Mouse (Mus musculus) embryonic stem cell, embryonic (primary cell): ENCODE data around the gene Oosp1.

Source experiments
- CTCF ChIA-PET, 4 experiments: fragments of 300-600 bp in 2 of 4; fragments of 350-600 bp in 2 of 4; sonication (Branson Sonifier 250); formaldehyde crosslinking; loops; one replicate each; lab custom pipeline; 2022; ENCODE audit warnings: inconsistent platforms in 2 of 4; lab: Charles Lee
- POLR2A ChIA-PET, 4 experiments: fragments of 300-600 bp in 2 of 4; fragments of 350-600 bp in 2 of 4; sonication (Branson Sonifier 250); formaldehyde crosslinking; loops; one replicate each; lab custom pipeline; 2022; ENCODE audit warnings: antibody characterized with exemption in 4 of 4, inconsistent platforms in 1 of 4; lab: Charles Lee

The Oosp1 gene

DNA sequence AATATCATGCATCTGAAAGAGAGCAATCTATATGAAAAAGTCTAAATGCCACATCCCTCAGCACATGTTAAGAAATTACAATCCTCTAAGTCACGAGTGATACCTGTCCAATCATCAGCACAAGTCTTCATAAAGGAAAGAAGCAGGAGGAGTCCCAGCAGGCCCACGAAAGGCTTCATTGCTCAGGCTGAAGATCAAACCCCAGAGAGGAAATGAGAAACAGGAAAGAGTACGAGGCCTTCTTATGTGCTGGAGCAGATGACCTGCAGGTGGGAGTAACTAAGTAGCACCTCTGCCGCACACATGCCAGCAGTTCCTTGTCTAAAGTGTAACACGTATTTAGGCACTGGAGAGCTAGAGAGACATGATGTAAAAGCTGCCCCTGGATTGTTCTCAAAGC lies at the start of gene Oosp1:
TSS of gene Oosp1 (minus strand) at position 312 of the 400 bp plus-strand sequence.
- ChIA-PET POLR2A (no interaction called here), CTCF (no interaction called here)

DNA sequence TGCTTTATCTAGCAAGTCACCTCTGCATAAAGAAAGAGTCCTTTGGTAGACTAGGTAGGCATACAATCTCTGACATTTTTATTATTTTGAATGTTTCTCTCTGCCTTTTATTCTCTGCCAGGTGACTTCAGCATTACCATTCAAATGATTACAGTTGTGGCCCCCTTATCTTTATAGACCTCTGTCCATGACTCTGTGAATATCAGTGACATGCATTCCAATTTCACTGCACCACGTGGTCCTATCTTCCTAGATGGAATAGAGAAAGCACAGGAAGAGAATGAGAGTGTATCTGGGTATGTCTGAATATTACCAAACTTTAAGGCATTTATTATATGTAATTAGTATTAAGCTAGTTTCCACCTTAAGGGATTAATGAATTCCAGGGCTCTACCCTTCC lies 45.5 kb upstream of the Oosp1 start:
- ChIA-PET CTCF (no interaction called here), POLR2A (no interaction called here)

DNA sequence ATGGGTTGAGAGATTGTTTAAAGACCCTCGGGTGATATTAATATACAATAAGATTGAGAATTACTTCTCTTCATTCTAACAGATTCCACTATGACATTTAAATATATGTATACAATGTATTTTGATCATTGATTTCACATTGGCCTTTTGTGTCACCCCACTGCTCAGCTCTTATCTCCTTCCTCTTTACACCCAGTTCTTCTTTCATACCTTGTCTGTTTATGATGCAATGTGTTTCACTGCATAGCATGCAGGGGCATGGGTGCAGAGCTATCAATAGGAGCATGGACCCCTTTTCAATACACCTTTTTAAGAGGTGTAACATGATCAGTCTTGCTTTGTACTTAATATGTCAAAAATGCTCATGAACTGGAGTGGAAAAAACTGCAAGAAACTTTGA lies 39.3 kb upstream of the Oosp1 start:
- CTCF ChIA-PET = no interaction called here
- POLR2A ChIA-PET = no interaction called here

GRCm38 (mm10) chr19:11727304-11727703 lies 36.4 kb upstream of the Oosp1 start:
- CTCF ChIA-PET = no interaction called here
- POLR2A ChIA-PET = no interaction called here

DNA sequence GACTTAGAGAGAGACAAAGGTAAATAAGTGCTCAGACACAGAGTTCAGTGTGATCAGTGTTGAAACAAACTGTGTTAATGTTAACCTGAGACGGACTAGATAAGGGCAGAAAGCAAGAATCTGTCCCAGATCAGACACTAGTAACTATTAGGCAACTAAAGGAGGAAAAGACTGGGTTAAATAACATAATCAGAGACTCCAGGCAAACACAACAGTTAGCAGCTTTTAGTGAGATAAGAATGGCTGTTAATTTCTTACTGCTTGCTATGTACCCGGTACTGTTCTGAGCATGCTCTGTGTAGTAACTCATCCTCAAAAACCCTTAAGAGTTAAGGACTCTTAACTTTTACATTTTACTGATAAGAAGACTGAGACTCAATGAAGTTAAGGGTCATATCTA lies 35.0 kb upstream of the Oosp1 start:
- ChIA-PET POLR2A (no interaction called here), CTCF (interaction anchor here in 2 of 4 experiments (0.5 to 0.6 kb wide), 2 partner anchors 14 to 95 kb away, joined by 3 read pairs; no protein-coding TSS in a partner anchor)

DNA sequence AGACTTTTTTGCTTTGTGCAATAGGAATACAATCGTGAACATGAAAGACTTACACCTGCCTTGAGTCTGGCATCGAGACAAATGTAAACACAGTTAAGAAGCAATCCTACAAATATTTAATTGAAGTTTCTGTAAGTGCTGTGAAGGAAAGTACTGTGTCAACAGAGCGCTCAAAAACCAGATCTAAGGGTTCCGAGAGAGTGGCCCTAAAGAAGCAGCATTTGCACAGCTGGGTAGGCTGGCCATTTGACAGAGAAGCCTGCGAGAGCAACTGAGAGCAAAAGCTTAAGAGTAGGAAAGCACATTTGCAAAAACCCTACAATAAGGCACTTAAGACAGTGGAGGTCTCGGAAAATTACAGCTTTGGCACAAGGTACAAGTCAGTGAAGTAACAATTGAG lies 33.3 kb upstream of the Oosp1 start:
- ChIA-PET POLR2A (no interaction called here), CTCF (interaction anchor here in 1 of 4 experiments (0.7 kb wide), 1 partner anchor 744 kb away, joined by 3 read pairs; no protein-coding TSS in a partner anchor)

DNA sequence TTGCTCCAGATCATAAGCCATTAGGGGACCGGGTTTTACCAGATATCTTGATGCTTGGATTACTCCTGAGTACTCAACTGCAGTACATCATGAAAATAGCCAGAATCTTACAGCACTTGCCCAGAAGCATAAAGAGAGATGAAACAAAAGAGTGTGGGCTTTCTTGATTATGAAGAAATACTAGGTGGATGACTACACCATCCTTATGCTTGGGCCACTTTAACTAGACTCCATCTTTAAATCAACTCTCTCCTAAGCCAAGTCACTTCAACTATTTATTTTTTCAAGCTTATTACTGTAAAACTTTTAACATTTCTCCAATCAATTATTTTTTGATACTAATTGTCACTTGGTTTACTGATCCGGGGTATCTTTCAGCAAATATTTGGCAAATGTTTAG lies 32.9 kb upstream of the Oosp1 start:
- ChIA-PET CTCF (interaction anchor here in 1 of 4 experiments (0.7 kb wide), 1 partner anchor 744 kb away, joined by 3 read pairs; no protein-coding TSS in a partner anchor), POLR2A (no interaction called here)

DNA sequence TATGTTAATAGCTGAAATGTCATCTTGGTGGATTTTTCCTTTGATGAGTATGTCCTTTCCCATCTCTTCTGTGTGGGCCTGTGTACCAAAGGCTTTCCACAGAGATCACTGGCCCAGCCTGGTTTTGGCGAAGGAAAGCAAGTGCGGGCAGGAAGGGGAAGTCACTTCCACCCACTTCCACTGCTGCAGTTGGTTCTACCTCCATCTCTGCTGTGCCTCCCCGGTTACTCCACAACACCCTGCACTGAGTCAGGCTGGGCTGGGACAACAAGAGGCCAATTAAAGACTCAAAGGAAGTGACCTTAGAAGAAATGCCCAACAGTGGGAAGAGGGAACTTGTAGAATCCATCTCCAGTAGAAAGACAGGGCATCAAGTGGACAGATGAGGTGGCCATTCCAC lies 29.1 kb upstream of the Oosp1 start:
- ChIA-PET CTCF (no interaction called here), POLR2A (no interaction called here)

GRCm38 (mm10) chr19:11712451-11712850 lies 21.5 kb upstream of the Oosp1 start:
- CTCF ChIA-PET = no interaction called here
- POLR2A ChIA-PET = no interaction called here

- CTCF ChIA-PET = no interaction called here
- POLR2A ChIA-PET = no interaction called here
Observed at GRCm38 (mm10) chr19:11698342-11698741, 7.4 kb upstream of the Oosp1 start.

GRCm38 (mm10) chr19:11696755-11697154 lies 5.8 kb upstream of the Oosp1 start, which contains the start of gene Oosp3:
Gene Oosp3, plus strand, starts transcription at chr19:11697055.
- CTCF ChIA-PET = no interaction called here
- POLR2A ChIA-PET = no interaction called here

DNA sequence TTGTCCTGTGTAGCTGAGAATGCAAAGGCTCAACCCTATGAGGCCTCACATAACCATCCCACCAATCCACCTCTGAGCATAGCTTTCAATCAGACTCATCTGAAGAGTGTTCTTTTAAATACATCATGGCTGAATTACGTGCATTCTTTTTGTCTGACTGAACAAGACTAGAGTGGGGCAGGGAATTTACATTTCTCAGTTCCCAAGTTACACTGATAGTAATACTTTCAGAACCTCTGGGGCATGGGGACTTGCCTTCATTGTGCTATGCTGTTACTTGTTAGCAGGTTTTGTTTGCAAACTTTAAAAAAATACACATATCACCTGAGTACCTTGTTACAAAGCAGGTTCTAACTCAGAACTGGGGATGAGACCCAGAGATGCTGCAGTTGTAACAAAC lies 504 bp upstream of the Oosp1 start:
- ChIA-PET CTCF (no interaction called here), POLR2A (no interaction called here)

GRCm38 (mm10) chr19:11661562-11661961 lies 29.4 kb downstream of the Oosp1 start:
- POLR2A ChIA-PET = no interaction called here
- CTCF ChIA-PET = no interaction called here

DNA sequence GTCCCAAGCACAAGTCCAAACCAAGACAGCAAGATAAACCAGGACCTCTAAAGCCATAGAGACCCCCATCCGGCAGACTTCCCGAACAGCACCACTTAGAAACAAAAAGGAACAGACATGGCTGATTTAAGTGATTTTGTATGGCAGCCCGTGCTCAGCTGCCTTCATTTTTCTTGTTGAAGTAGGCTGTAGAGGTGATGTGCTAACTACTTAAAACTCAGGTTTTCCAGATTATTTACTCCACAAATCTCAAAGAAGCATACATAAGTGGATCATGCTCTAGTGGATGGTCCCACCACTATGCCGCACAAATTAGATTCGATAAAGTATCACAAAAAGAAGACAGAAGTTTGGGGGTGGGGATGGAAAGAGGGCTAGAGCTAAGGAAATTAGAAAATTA lies 30.5 kb downstream of the Oosp1 start, which contains the start of gene Oosp2:
TSS of gene Oosp2 (minus strand) at position 101 of the 400 bp plus-strand sequence.
- POLR2A ChIA-PET = interaction anchor here in 1 of 4 experiments (0.7 kb wide), 1 partner anchor 735 kb away, joined by 5 read pairs; no protein-coding TSS in a partner anchor
- CTCF ChIA-PET = no interaction called here

- CTCF ChIA-PET = interaction anchor here in 1 of 4 experiments (0.6 kb wide), 1 partner anchor 40 kb away, joined by 4 read pairs; no protein-coding TSS in a partner anchor
- POLR2A ChIA-PET = no interaction called here
Observed at GRCm38 (mm10) chr19:11659142-11659541, 31.8 kb downstream of the Oosp1 start.

DNA sequence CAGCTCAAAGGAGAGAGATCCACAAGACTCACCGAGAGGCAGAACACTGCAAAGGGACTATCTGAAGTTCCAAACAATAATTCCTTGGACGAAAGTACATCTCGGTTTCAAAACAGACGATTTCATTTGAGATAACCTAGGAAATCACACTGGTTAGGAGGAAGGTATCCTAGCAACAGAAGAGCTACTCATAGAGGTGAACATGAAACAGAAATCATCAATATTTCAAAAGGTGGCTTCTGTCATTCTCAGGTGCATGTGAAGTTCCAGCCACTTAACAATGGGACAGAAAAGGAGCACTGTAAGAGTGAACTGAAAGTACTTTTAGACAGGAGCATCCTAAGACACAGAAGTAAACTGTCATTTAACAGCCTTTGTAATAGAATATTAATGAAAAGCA lies 41.4 kb downstream of the Oosp1 start:
- CTCF ChIA-PET = no interaction called here
- POLR2A ChIA-PET = no interaction called here

- CTCF ChIA-PET = no interaction called here
- POLR2A ChIA-PET = interaction anchor here in 1 of 4 experiments (0.6 kb wide), 1 partner anchor 437 kb away, joined by 3 read pairs; no protein-coding TSS in a partner anchor
Observed at GRCm38 (mm10) chr19:11646166-11646565, 44.8 kb downstream of the Oosp1 start.

- POLR2A ChIA-PET = interaction anchor here in 1 of 4 experiments (0.7 kb wide), 1 partner anchor 846 kb away, joined by 4 read pairs; no protein-coding TSS in a partner anchor
- CTCF ChIA-PET = no interaction called here
Observed at GRCm38 (mm10) chr19:11640732-11641131, 50.2 kb downstream of the Oosp1 start, which contains the start of gene Ms4a3. Gene Ms4a3, minus strand, starts transcription at chr19:11640851.

GRCm38 (mm10) chr19:11639038-11639437 lies 51.9 kb downstream of the Oosp1 start:
- ChIA-PET POLR2A (no interaction called here), CTCF (no interaction called here)

- POLR2A ChIA-PET = no interaction called here
- CTCF ChIA-PET = no interaction called here
Observed at GRCm38 (mm10) chr19:11635572-11635971, 55.4 kb downstream of the Oosp1 start.

- CTCF ChIA-PET = no interaction called here
- POLR2A ChIA-PET = no interaction called here
Observed at GRCm38 (mm10) chr19:11634330-11634729, 56.6 kb downstream of the Oosp1 start.
